Comparison of ENCODE assay signal across 8 mouse cellular contexts in genomic region chr2:156307261-156307660, GRCm38 (mm10). TPM values are rescaled to one million over a fixed set of nuclear protein-coding genes. Genes with fewer than 3 reads are reported as not detected.
A peak's percentile ranks its signal among the peaks of the same experiment; 100 is the strongest.
DNase-seq lines count a peak whose midpoint lies in the region.

No protein-coding gene starts in this region.

- intact Hi-C loops in heart, postnatal 14 days (cut with DNase I): loop anchor here (10.0 kb wide), 1 partner anchor 398 kb away; no protein-coding TSS in a partner anchor

- peak; percentile 13 to 26 for DNase-seq in heart, postnatal 14 days
- DNase-seq in heart, adult 18-20 months: no peak
- peak; percentile 16 for DNase-seq in 3134 (ENCODE audit: extremely low read depth, insufficient read length, low spot score)
- peak; percentile 27 for DNase-seq in CD4-positive helper T cell, adult 2 months (ENCODE audit: low read depth, low spot score)
- DNase-seq in kidney, adult 9 months: peak; percentile 66
- DNase-seq in right cerebral cortex, adult 2 months (ENCODE audit: low spot score in 2 of 2): no peak
- no peak for DNase-seq in left cerebral cortex, adult 8-10 months (ENCODE audit: low spot score in 2 of 2)
- no peak for DNase-seq in c-Kit-positive CD71-positive TER-119-positive erythroid progenitor cells, embryonic 14.5 days (ENCODE audit: low spot score)

RNA-seq across cellular contexts. Expression of gene Cnbd2, which starts 4.8 kb away (rescaled TPM):
- 1 to 10 TPM in 1 of 2 experiments, under 1 TPM in 1; 0.91 to 1.5 TPM for total RNA-seq in heart, postnatal 14 days (2021)
- under 1 TPM; 0.62 to 0.69 TPM for total RNA-seq in heart, adult 18-20 months (2021)
- 1 to 10 TPM; 4.5 to 8.3 (median 7.3) TPM for total RNA-seq in left cerebral cortex, adult 8-10 months (2022)

RNA-seq across cellular contexts. Expression of gene Scand1, which starts 5.2 kb away (rescaled TPM):
- total RNA-seq in heart, postnatal 14 days (2021): 10 to 100 TPM; 78.8 to 79.7 TPM
- total RNA-seq in heart, adult 18-20 months (2021): 10 to 100 TPM; 80.0 to 86.3 TPM
- total RNA-seq in left cerebral cortex, adult 8-10 months (2022): 10 to 100 TPM; 65.6 to 78.5 (median 72.1) TPM

Comparison
In these comparisons a context has a peak if more than half of its experiments do, and no peak if none do; other contexts are left out.
1. DNase-seq: peak in heart, postnatal 14 days (2 of 2), 3134 (single experiment), CD4-positive helper T cell, adult 2 months (single experiment) and kidney, adult 9 months (single experiment); none in heart, adult 18-20 months (0 of 2), right cerebral cortex, adult 2 months (0 of 2), left cerebral cortex, adult 8-10 months (0 of 2) and c-Kit-positive CD71-positive TER-119-positive erythroid progenitor cells, embryonic 14.5 days (single experiment).